In genomic region chr7:100076296-100076695, GRCm38 (mm10) we compare ENCODE assay signal across 17 mouse cellular contexts.
"Had no signal": no experiment of that assay in that cellular context is flagged by ENCODE, and none has a peak within 500 bp of the region (broad histone marks: within the 10 kb centered on the region; RNA-seq: fewer than 3 reads in every experiment).

No protein-coding gene starts in this region.

- H3K4me3 ChIP-seq: left cerebral cortex, adult 2 months; liver, embryonic 13.5 days; lung, embryonic 15.5 days; megakaryocyte, embryonic 14.5 days; midbrain, embryonic 10.5 days; midbrain, embryonic 13.5 days; myocyte; neural tube, embryonic 13.5 days; stomach, embryonic 15.5 days had no signal

- H3K4me1 ChIP-seq: liver, embryonic 13.5 days; midbrain, embryonic 13.5 days; neural tube, embryonic 13.5 days had no signal

- H3K27ac ChIP-seq: kidney, postnatal 0 days; left cerebral cortex, adult 2 months; liver, embryonic 13.5 days; lung, embryonic 15.5 days; midbrain, embryonic 10.5 days; midbrain, embryonic 13.5 days; neural tube, embryonic 13.5 days; stomach, embryonic 15.5 days had no signal

- H3K27me3 ChIP-seq: liver, embryonic 13.5 days; lung, embryonic 15.5 days; megakaryocyte, embryonic 14.5 days; midbrain, embryonic 13.5 days; neural tube, embryonic 13.5 days; stomach, embryonic 15.5 days had no signal

- H3K36me3 ChIP-seq: lung, embryonic 15.5 days; stomach, embryonic 15.5 days had no signal

- DNase-seq: layer of hippocampus, postnatal 36 days; liver, embryonic 13.5 days; lung, postnatal 10 days; lung, postnatal 36 days; retina, postnatal 1 day; right cerebral cortex, postnatal 25 days; spleen, adult 18-20 months; thymus, postnatal 25 days had no signal
